Mouse (Mus musculus): ENCODE measurements around the gene Pik3ap1.

DNA sequence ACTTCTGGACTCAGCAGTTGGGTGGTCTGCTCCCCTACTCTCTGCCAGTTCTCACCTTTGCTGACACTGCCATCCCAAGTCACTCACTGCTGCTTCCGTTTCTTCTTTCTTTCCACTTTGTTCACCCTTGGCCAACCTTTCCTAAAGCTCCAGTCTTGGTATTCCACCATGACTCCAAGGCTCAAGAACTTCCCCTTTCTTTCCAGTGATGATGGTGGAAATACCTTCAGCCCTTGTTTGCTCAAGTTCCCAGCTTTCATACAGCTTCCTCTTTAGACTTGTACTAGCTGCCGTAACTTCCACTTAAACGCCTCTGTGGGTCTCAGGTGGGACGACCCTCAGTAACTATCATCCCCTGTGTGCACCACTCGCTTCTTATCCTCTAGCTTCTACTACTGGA, 142.9 kb downstream of the Pik3ap1 start:
- no peak for TF ChIP-seq JUN (IDR thresholded peaks at IDR 0.05; ENCODE audit: insufficient read depth, low read depth, low read length)
- no peak for TF ChIP-seq GABPA (IDR thresholded peaks at IDR 0.05; ENCODE audit: insufficient replicate concordance, low read depth, low read length)
- TF ChIP-seq USF1 (IDR thresholded peaks at IDR 0.05; ENCODE audit: low read depth, low read length): no peak
- no peak for TF ChIP-seq CTCF (conservative IDR thresholded peaks at IDR 0.05 in 1 of 2, IDR thresholded peaks at IDR 0.05 in 1 of 2; ENCODE audit: low read depth in 2 of 2, low read length in 2 of 2)
- no peak for TF ChIP-seq ZKSCAN1 (IDR thresholded peaks at IDR 0.05; ENCODE audit: borderline replicate concordance, low read depth, low read length)
- TF ChIP-seq EP300 (IDR thresholded peaks at IDR 0.05; ENCODE audit: low read length): no peak
- TF ChIP-seq HCFC1 (IDR thresholded peaks at IDR 0.05; ENCODE audit: low read depth, low read length): no peak
- TF ChIP-seq RAD21 (IDR thresholded peaks at IDR 0.05; ENCODE audit: low read depth, low read length): no peak
- TF ChIP-seq ZC3H11A (IDR thresholded peaks at IDR 0.05; ENCODE audit: low read depth, low read length): no peak
- no peak for TF ChIP-seq TCF12 (IDR thresholded peaks at IDR 0.05; ENCODE audit: low read depth, low read length)
- no peak for TF ChIP-seq SIN3A (IDR thresholded peaks at IDR 0.05; ENCODE audit: low read length)
- TF ChIP-seq SMC3 (IDR thresholded peaks at IDR 0.05; ENCODE audit: low read depth, low read length): no peak

All from CH12.LX (cell line).